Mouse (Mus musculus) embryonic facial prominence, embryonic 12.5 days (tissue): Measurements from ENCODE around the gene Tmem169. TPM values are rescaled to one million over a fixed set of nuclear protein-coding genes. Genes with fewer than 3 reads are reported as not detected.

Source experiments
- ATAC-seq: fragments of 200-750 bp; cut with Nextera tagmentation; 2 replicates; pipeline ENCODE4 v1.8.0; 2017; ENCODE audit not compliant: insufficient number of reproducible peaks, insufficient read depth, low FRiP score, low TSS enrichment
- H3K27ac ChIP-seq: fragments of 300-500 bp; sonication (generic); 2 replicates; pipeline ENCODE4 v1.5.1; 2016; ENCODE audit warnings: mild to moderate bottlenecking
- H3K27me3 ChIP-seq: fragments of 300-500 bp; sonication (generic); 2 replicates; pipeline ENCODE4 v1.6.1; 2016; ENCODE audit warnings: mild to moderate bottlenecking, moderate library complexity
- H3K36me3 ChIP-seq: fragments of 300-500 bp; sonication (generic); 2 replicates; pipeline ENCODE4 v1.6.1; 2016; ENCODE audit warnings: mild to moderate bottlenecking
- H3K4me1 ChIP-seq: fragments of 300-500 bp; sonication (generic); 2 replicates; pipeline ENCODE4 v1.6.1; 2016
- H3K4me2 ChIP-seq: fragments of 300-500 bp; sonication (generic); replicated peaks from 2 replicates; pipeline ENCODE4 v1.6.1; 2016; ENCODE audit warnings: mild to moderate bottlenecking, moderate library complexity
- H3K4me3 ChIP-seq: fragments of 300-500 bp; sonication (generic); 2 replicates; pipeline ENCODE4 v1.5.1; 2016; ENCODE audit warnings: mild to moderate bottlenecking
- H3K9ac ChIP-seq: fragments of 300-500 bp; sonication (generic); 2 replicates; pipeline ENCODE4 v1.6.1; 2016; ENCODE audit warnings: mild to moderate bottlenecking, moderate library complexity
- H3K9me3 ChIP-seq: fragments of 300-500 bp; sonication (generic); 2 replicates; pipeline ENCODE4 v1.6.1; 2016; ENCODE audit warnings: mild to moderate bottlenecking, moderate library complexity
- WGBS: fragments of 180-500 bp; shearing (Covaris S2); methylation state at CpG from one replicate; pipeline ENCODE4 v1.1.7; 2016; 5-methylcytosine and 5-hydroxymethylcytosine counted together
- polyA plus RNA-seq: library from polyadenylated mRNA; unstranded; fragments of >200 nt; fragmentation: Nextera tagmentation; extraction: Ambion mirVana; gene quantifications from 2 replicates; pipeline ENCODE4 v1.2.1, GENCODE M21; 2016

The Tmem169 gene
- polyA plus RNA-seq, 1 experiment from 2014 or later, result 7.9 TPM

DNA sequence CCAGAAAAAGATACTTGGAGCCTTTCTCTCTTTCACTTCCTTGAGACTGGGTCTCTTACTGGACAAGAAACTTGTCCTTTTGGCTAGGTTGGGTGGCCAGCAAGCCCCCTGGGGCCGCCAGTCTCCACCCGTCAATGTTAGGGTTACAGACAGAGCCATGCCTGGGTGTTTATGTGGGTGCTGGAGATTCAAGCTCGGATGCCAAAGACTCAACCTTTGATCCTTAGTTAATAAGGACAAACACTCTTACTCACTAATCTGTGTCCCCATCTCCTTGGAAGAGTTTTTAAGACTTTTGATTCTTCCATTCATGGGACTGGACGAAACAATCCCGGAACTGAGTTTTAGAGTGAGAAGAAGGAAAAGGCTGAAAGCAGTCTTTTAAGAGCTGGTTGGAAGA lies 54.2 kb downstream of the Tmem169 start:
- H3K27ac ChIP-seq, result no peak overlapping the region
- H3K9ac ChIP-seq, result no peak overlapping the region
- H3K27me3 ChIP-seq, result no peaks in the 10 kb centered on the region
- no peaks in the 10 kb centered on the region for H3K4me1 ChIP-seq
- no peak overlapping the region for H3K4me3 ChIP-seq
- no peak overlapping the region for H3K4me2 ChIP-seq
- ATAC-seq, result no peak
- 89% methylated on average over 5 of the region's 5 CpGs for WGBS
- no peaks in the 10 kb centered on the region for H3K9me3 ChIP-seq
- H3K36me3 ChIP-seq, result peaks cover 60% of the 10 kb centered on the region

DNA sequence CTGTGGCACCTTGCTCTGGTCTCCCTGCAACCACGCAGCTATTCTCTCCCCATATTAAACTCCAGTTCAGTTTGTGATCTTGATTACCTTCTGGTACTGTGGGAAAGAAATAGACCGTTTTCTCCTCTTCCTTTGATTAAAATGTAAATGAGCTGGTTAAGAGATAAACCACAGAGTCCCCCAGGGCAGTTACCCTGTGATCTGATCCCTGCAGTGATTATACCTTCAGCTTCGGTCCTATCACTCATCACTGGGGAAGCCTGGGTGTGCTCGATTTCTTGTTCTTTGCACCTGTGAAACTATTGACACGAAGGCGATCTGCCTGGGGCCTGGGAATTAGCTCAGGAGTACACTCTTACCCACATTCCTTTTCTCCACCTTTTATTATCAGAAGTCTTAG lies 63.7 kb downstream of the Tmem169 start:
- Histone ChIP-seq H3K27ac (no peak overlapping the region), H3K4me2 (no peak overlapping the region), H3K9ac (no peak overlapping the region), H3K4me3 (no peak overlapping the region), H3K36me3 (peaks cover 66% of the 10 kb centered on the region), H3K4me1 (no peaks in the 10 kb centered on the region), H3K9me3 (no peaks in the 10 kb centered on the region), H3K27me3 (no peaks in the 10 kb centered on the region)
- ATAC-seq, result no peak
- 76% methylated on average over 6 of the region's 6 CpGs for WGBS

Other genes with a start within 250 kb of the Tmem169 start
- gene Mreg, start 72.1 kb upstream of the Tmem169 start, polyA plus RNA-seq, result 13.3 and 15.6 TPM in 2 replicates
- 27.3 and 29.1 TPM in 2 replicates for gene Pecr, start 55 bp upstream of the Tmem169 start, polyA plus RNA-seq
- gene Xrcc5, start 23.1 kb downstream of the Tmem169 start, polyA plus RNA-seq, result 55.4 and 60.2 TPM in 2 replicates